Mouse (Mus musculus) heart, embryonic 12.5 days (tissue): Measurements from ENCODE around the gene D230025D16Rik. TPM values are rescaled to one million over a fixed set of nuclear protein-coding genes. Genes with fewer than 3 reads are reported as not detected.

Experiments
- ATAC-seq: fragments of 200-750 bp; cut with Nextera tagmentation; 2 replicates; pipeline ENCODE4 v1.8.0; 2017; ENCODE audit warnings: moderate TSS enrichment, moderate library complexity; ENCODE audit not compliant: insufficient number of reproducible peaks, low FRiP score
- H3K27ac ChIP-seq: fragments of 300-500 bp; sonication (generic); 2 replicates; pipeline ENCODE4 v1.5.1; 2016; ENCODE audit warnings: mild to moderate bottlenecking, moderate library complexity; ENCODE audit not compliant: poor library complexity, severe bottlenecking
- H3K27me3 ChIP-seq: fragments of 300-500 bp; sonication (generic); replicated peaks from 2 replicates; pipeline ENCODE4 v1.6.1; 2016; ENCODE audit warnings: mild to moderate bottlenecking, moderate library complexity
- H3K36me3 ChIP-seq: fragments of 300-500 bp; sonication (generic); 2 replicates; pipeline ENCODE4 v1.6.1; 2016; ENCODE audit warnings: mild to moderate bottlenecking, moderate library complexity
- H3K4me1 ChIP-seq: fragments of 300-500 bp; sonication (generic); replicated peaks from 2 replicates; pipeline ENCODE4 v1.6.1; 2016; ENCODE audit warnings: mild to moderate bottlenecking
- H3K4me2 ChIP-seq: fragments of 300-500 bp; sonication (generic); 2 replicates; pipeline ENCODE4 v1.6.1; 2016; ENCODE audit warnings: mild to moderate bottlenecking, moderate library complexity
- H3K4me3 ChIP-seq: fragments of 300-500 bp; sonication (generic); 2 replicates; pipeline ENCODE4 v1.5.1; 2016; ENCODE audit warnings: mild to moderate bottlenecking
- H3K9ac ChIP-seq: fragments of 300-500 bp; sonication (generic); 2 replicates; pipeline ENCODE4 v1.6.1; 2016; ENCODE audit warnings: mild to moderate bottlenecking, moderate library complexity
- H3K9me3 ChIP-seq: fragments of 300-500 bp; sonication (generic); replicated peaks from 2 replicates; pipeline ENCODE4 v1.6.1; 2016; ENCODE audit warnings: mild to moderate bottlenecking, moderate library complexity
- WGBS: fragments of 180-500 bp; shearing (Covaris S2); methylation state at CpG from one replicate; pipeline ENCODE4 v1.1.7; 2016; 5-methylcytosine and 5-hydroxymethylcytosine counted together
- polyA plus RNA-seq: library from polyadenylated mRNA; unstranded; fragments of >200 nt; fragmentation: Nextera tagmentation; extraction: Ambion mirVana; gene quantifications from 2 replicates; pipeline ENCODE4 v1.2.1, GENCODE M21; 2016

Gene D230025D16Rik
- polyA plus RNA-seq, 1 experiment from 2014 or later = 18.9 TPM

- Histone ChIP-seq H3K4me3 (peak overlapping the region; percentile 53), H3K9me3 (peaks cover 5% of the 10 kb centered on the region; the same call in 1 of the 2 replicates), H3K27ac (no peak overlapping the region), H3K36me3 (no peaks in the 10 kb centered on the region), H3K27me3 (peaks cover 97% of the 10 kb centered on the region), H3K9ac (peak overlapping the region; percentile 70), H3K4me1 (peaks cover 33% of the 10 kb centered on the region), H3K4me2 (peak overlapping the region; percentile 87)
- no peak for ATAC-seq
- 4% methylated on average over 39 of the region's 39 CpGs for WGBS
Observed at GRCm38 (mm10) chr8:105270101-105270915, 45.4 kb downstream of the D230025D16Rik start.

GRCm38 (mm10) chr8:105270916-105271186, 45.9 kb downstream of the D230025D16Rik start:
- H3K36me3 ChIP-seq = no peaks in the 10 kb centered on the region
- H3K27me3 ChIP-seq = peaks cover 98% of the 10 kb centered on the region
- no peak overlapping the region for H3K27ac ChIP-seq
- 4% methylated on average over 11 of the region's 11 CpGs for WGBS
- no peak for ATAC-seq
- no peak overlapping the region for H3K9ac ChIP-seq
- H3K4me2 ChIP-seq = peak overlapping the region; percentile 87; the same call in 1 of the 2 replicates
- H3K4me1 ChIP-seq = peaks cover 38% of the 10 kb centered on the region
- 0 out of 2 replicates have a peak overlapping the region, but pooled peaks have one; percentile 0 for H3K4me3 ChIP-seq
- peaks cover 5% of the 10 kb centered on the region; the same call in 1 of the 2 replicates for H3K9me3 ChIP-seq

GRCm38 (mm10) chr8:105275387-105275786, 50.4 kb downstream of the D230025D16Rik start:
- H3K9ac ChIP-seq = peak overlapping the region; percentile 49; the same call in 1 of the 2 replicates
- 6% methylated on average over 11 of the region's 11 CpGs for WGBS
- H3K4me1 ChIP-seq = peaks cover 35% of the 10 kb centered on the region
- no peaks in the 10 kb centered on the region for H3K36me3 ChIP-seq
- ATAC-seq = no peak
- peaks cover 97% of the 10 kb centered on the region for H3K27me3 ChIP-seq
- no peak overlapping the region for H3K27ac ChIP-seq
- no peaks in the 10 kb centered on the region for H3K9me3 ChIP-seq
- peak overlapping the region; percentile 80 for H3K4me2 ChIP-seq
- H3K4me3 ChIP-seq = peak overlapping the region; percentile 48

- Histone ChIP-seq H3K4me1 (peaks cover 30% of the 10 kb centered on the region), H3K9me3 (no peaks in the 10 kb centered on the region), H3K27ac (no peak within 1 kb of the TSS), H3K4me3 (peak within 1 kb of the TSS; percentile 48), H3K9ac (peak within 1 kb of the TSS; percentile 49), H3K4me2 (peak within 1 kb of the TSS; percentile 80), H3K36me3 (no peaks in the 10 kb centered on the region), H3K27me3 (peaks cover 97% of the 10 kb centered on the region)
- 11% methylated on average over 10 of the region's 10 CpGs for WGBS
- ATAC-seq = no peak
Observed at GRCm38 (mm10) chr8:105275840-105276239, 50.9 kb downstream of the D230025D16Rik start, which contains the start of gene Nol3. Gene Nol3, plus strand, starts transcription at chr8:105276140.

- Histone ChIP-seq H3K9me3 (no peaks in the 10 kb centered on the region), H3K4me2 (peak overlapping the region; percentile 80), H3K4me1 (peaks cover 29% of the 10 kb centered on the region), H3K36me3 (peaks cover 2% of the 10 kb centered on the region; the same call in 1 of the 2 replicates), H3K27me3 (peaks cover 94% of the 10 kb centered on the region), H3K9ac (peak overlapping the region; percentile 49), H3K27ac (no peak overlapping the region), H3K4me3 (peak overlapping the region; percentile 48)
- whole genome bisulfite sequencing = 2% methylated on average over 30 of the region's 30 CpGs
- ATAC-seq = peak; percentile 52
Observed at GRCm38 (mm10) chr8:105276292-105277120, 51.6 kb downstream of the D230025D16Rik start.

GRCm38 (mm10) chr8:105278911-105279334, 54.0 kb downstream of the D230025D16Rik start:
- Histone ChIP-seq H3K27me3 (peaks cover 82% of the 10 kb centered on the region), H3K4me2 (peak overlapping the region; percentile 67), H3K36me3 (peaks cover 8% of the 10 kb centered on the region; the same call in 1 of the 2 replicates), H3K9ac (peak overlapping the region; percentile 42; the same call in 1 of the 2 replicates), H3K4me1 (peaks cover 29% of the 10 kb centered on the region), H3K4me3 (peak overlapping the region; percentile 33), H3K9me3 (no peaks in the 10 kb centered on the region), H3K27ac (no peak overlapping the region)
- WGBS = 3% methylated on average over 28 of the region's 28 CpGs
- peak; percentile 26 for ATAC-seq

GRCm38 (mm10) chr8:105280567-105280966, 55.6 kb downstream of the D230025D16Rik start:
- Histone ChIP-seq H3K9ac (no peak overlapping the region), H3K9me3 (no peaks in the 10 kb centered on the region), H3K27me3 (peaks cover 74% of the 10 kb centered on the region), H3K36me3 (peaks cover 13% of the 10 kb centered on the region; the same call in 1 of the 2 replicates), H3K4me1 (peaks cover 25% of the 10 kb centered on the region), H3K4me3 (no peak overlapping the region), H3K27ac (no peak overlapping the region), H3K4me2 (no peak overlapping the region)
- 74% methylated on average over 3 of the region's 3 CpGs for WGBS
- ATAC-seq = no peak

- no peaks in the 10 kb centered on the region for H3K9me3 ChIP-seq
- H3K4me3 ChIP-seq = no peak overlapping the region
- ATAC-seq = no peak
- H3K4me1 ChIP-seq = peaks cover 14% of the 10 kb centered on the region
- no peak overlapping the region for H3K9ac ChIP-seq
- no peak overlapping the region for H3K27ac ChIP-seq
- 82% methylated on average over 12 of the region's 12 CpGs for WGBS
- peaks cover 13% of the 10 kb centered on the region; the same call in 1 of the 2 replicates for H3K36me3 ChIP-seq
- H3K27me3 ChIP-seq = peaks cover 65% of the 10 kb centered on the region
- H3K4me2 ChIP-seq = no peak overlapping the region
Observed at GRCm38 (mm10) chr8:105281821-105282220, 56.9 kb downstream of the D230025D16Rik start.

- H3K27ac ChIP-seq = no peak overlapping the region
- H3K9me3 ChIP-seq = no peaks in the 10 kb centered on the region
- ATAC-seq = no peak
- H3K4me1 ChIP-seq = peaks cover 14% of the 10 kb centered on the region
- H3K4me3 ChIP-seq = no peak overlapping the region
- WGBS = 59% methylated on average over 4 of the region's 4 CpGs
- H3K27me3 ChIP-seq = peaks cover 61% of the 10 kb centered on the region
- H3K4me2 ChIP-seq = no peak overlapping the region
- no peak overlapping the region for H3K9ac ChIP-seq
- peaks cover 13% of the 10 kb centered on the region; the same call in 1 of the 2 replicates for H3K36me3 ChIP-seq
Observed at GRCm38 (mm10) chr8:105282239-105282638, 57.3 kb downstream of the D230025D16Rik start.

- Histone ChIP-seq H3K9me3 (no peaks in the 10 kb centered on the region), H3K4me1 (peaks cover 14% of the 10 kb centered on the region), H3K27me3 (peaks cover 53% of the 10 kb centered on the region), H3K4me2 (peak overlapping the region; percentile 4; the same call in 1 of the 2 replicates), H3K4me3 (no peak overlapping the region), H3K36me3 (peaks cover 13% of the 10 kb centered on the region; the same call in 1 of the 2 replicates), H3K27ac (no peak overlapping the region), H3K9ac (no peak overlapping the region)
- ATAC-seq = peak; percentile 54; the same call in 1 of the 2 replicates
- 23% methylated on average over 23 of the region's 23 CpGs for WGBS
Observed at GRCm38 (mm10) chr8:105283074-105283473, 58.1 kb downstream of the D230025D16Rik start.

- 48% methylated on average over 12 of the region's 12 CpGs for WGBS
- no peak overlapping the region for H3K4me2 ChIP-seq
- no peak overlapping the region for H3K9ac ChIP-seq
- H3K9me3 ChIP-seq = no peaks in the 10 kb centered on the region
- H3K4me1 ChIP-seq = peaks cover 16% of the 10 kb centered on the region
- no peak overlapping the region for H3K27ac ChIP-seq
- no peak overlapping the region for H3K4me3 ChIP-seq
- H3K27me3 ChIP-seq = peaks cover 33% of the 10 kb centered on the region
- H3K36me3 ChIP-seq = peaks cover 13% of the 10 kb centered on the region; the same call in 1 of the 2 replicates
- ATAC-seq = no peak
Observed at GRCm38 (mm10) chr8:105285514-105285913, 60.6 kb downstream of the D230025D16Rik start.
